Mouse (Mus musculus) forebrain, embryonic 13.5 days (tissue): ENCODE results near the gene 1700010B08Rik. TPM values are rescaled to one million over a fixed set of nuclear protein-coding genes. Genes with fewer than 3 reads are reported as not detected.
A peak's percentile ranks its signal among the peaks of the same experiment; 100 is the strongest.

Experiments used
- ATAC-seq: fragments of 200-750 bp; cut with Nextera tagmentation; 2 replicates; pipeline ENCODE4 v1.8.0; 2017
- H3K27ac ChIP-seq: fragments of 300-500 bp; sonication (generic); 2 replicates; pipeline ENCODE4 v1.5.1; 2015; ENCODE audit warnings: inconsistent platforms, mild to moderate bottlenecking, moderate library complexity
- H3K27me3 ChIP-seq: fragments of 300-500 bp; sonication (generic); 2 replicates; pipeline ENCODE4 v1.6.1; 2015; ENCODE audit warnings: mild to moderate bottlenecking, inconsistent platforms
- H3K36me3 ChIP-seq: fragments of 300-500 bp; sonication (generic); 2 replicates; pipeline ENCODE4 v1.6.1; 2015; ENCODE audit warnings: mild to moderate bottlenecking, inconsistent platforms; ENCODE audit not compliant: poor library complexity, severe bottlenecking
- H3K4me1 ChIP-seq: fragments of 300-500 bp; sonication (generic); 2 replicates; pipeline ENCODE4 v1.6.1; 2015; ENCODE audit warnings: inconsistent platforms
- H3K4me2 ChIP-seq: fragments of 300-500 bp; sonication (generic); 2 replicates; pipeline ENCODE4 v1.6.1; 2015; ENCODE audit warnings: inconsistent platforms, mild to moderate bottlenecking, moderate library complexity
- H3K4me3 ChIP-seq: fragments of 300-500 bp; sonication (generic); 2 replicates; pipeline ENCODE4 v1.5.1; 2015; ENCODE audit warnings: mild to moderate bottlenecking, inconsistent platforms
- H3K9ac ChIP-seq: fragments of 300-500 bp; sonication (generic); 2 replicates; pipeline ENCODE4 v1.6.1; 2015; ENCODE audit warnings: mild to moderate bottlenecking, inconsistent platforms
- H3K9me3 ChIP-seq: fragments of 300-500 bp; sonication (generic); replicated peaks from 2 replicates; pipeline ENCODE4 v1.6.1; 2016; ENCODE audit warnings: inconsistent platforms
- WGBS: fragments of 180-500 bp; shearing (Covaris S2); methylation state at CpG from one replicate; pipeline ENCODE4 v1.1.7; 2015; 5-methylcytosine and 5-hydroxymethylcytosine counted together
- polyA plus RNA-seq: library from polyadenylated mRNA; unstranded; fragments of >200 nt; fragmentation: Nextera tagmentation; extraction: Ambion mirVana; gene quantifications from 2 replicates; pipeline ENCODE4 v1.2.1, GENCODE M21; 2015

Gene 1700010B08Rik
- polyA plus RNA-seq, 1 experiment from 2014 or later, result not detected

DNA sequence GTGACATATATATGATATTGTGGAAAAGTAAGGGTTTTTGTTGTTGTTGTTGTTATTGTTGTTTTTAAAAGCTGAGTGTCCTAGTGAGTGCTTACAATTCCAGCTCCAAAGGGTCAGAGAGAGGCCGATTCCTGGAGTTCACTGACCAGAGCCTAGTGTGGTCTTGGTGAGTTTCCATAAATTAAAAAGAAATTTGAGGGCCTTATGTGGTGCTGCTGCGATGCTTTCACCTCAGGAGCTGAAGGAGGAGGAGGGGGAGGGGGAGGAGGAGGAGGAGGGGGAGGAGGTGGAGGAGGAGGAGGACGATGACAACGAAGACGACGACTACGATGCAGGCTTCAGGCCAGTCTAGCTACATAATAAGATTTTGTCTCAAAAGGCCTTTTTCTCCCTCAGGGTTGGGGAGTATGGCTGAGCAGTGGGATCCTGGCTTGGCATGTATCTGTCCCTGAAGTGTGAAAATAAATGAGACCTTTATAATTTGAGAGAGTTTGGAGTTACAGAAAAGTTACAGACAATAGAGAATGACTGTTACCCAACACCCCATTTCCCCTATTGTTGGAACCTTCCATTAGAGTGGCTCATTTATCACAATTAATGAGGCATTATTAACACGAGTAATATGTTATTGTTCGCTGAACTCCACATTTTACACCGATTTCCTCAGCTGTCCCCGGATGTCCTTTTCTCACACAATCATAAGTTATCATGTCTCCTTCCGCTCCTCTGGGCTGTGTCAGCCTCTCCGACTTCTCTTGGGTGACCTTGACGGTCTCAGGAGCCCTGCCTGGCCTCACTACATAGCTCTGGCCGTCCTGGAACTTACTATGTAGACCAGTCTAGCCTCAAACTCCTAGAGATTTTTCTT is 6.0 kb downstream of the 1700010B08Rik start:
- no peaks in the 10 kb centered on the region for H3K27me3 ChIP-seq
- WGBS, result 58% methylated on average over 15 of the region's 15 CpGs
- no peak for ATAC-seq

DNA sequence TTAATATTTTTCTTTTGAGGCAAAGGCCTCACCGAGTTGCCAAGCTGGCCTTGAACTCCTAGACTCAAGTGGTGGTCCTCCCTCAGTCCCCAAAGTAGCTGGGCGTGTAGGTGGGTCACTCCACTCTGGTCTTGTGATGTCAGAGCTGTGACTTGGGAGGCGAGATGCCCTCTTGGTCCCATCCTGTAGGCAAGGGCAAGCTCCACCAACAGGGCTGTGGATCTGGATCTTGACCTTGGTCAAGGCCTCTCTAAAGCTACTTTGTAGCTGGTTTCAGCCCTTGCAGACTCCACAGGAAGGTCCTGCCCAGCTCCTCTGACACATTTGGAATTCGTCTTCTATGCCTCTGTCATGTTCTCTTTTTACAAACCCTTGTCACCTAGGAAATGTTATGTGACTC is 6.6 kb downstream of the 1700010B08Rik start:
- Histone ChIP-seq H3K27me3 (no peaks in the 10 kb centered on the region), H3K9me3 (no peaks in the 10 kb centered on the region), H3K36me3 (no peaks in the 10 kb centered on the region), H3K9ac (no peak overlapping the region), H3K27ac (no peak overlapping the region), H3K4me2 (no peak overlapping the region), H3K4me3 (no peak overlapping the region), H3K4me1 (peaks cover 16% of the 10 kb centered on the region)
- ATAC-seq, result no peak
- 91% methylated on average over 4 of the region's 4 CpGs for WGBS

More for the DNA sequence above, 6.0 kb downstream of the 1700010B08Rik start:
- H3K27ac ChIP-seq, result no peak overlapping the region
- no peak overlapping the region for H3K9ac ChIP-seq
- no peak overlapping the region for H3K4me3 ChIP-seq
- H3K4me2 ChIP-seq, result no peak overlapping the region
- no peaks in the 10 kb centered on the region for H3K36me3 ChIP-seq
- peaks cover 10% of the 10 kb centered on the region; the same call in 1 of the 2 replicates for H3K4me1 ChIP-seq
- no peaks in the 10 kb centered on the region for H3K9me3 ChIP-seq

DNA sequence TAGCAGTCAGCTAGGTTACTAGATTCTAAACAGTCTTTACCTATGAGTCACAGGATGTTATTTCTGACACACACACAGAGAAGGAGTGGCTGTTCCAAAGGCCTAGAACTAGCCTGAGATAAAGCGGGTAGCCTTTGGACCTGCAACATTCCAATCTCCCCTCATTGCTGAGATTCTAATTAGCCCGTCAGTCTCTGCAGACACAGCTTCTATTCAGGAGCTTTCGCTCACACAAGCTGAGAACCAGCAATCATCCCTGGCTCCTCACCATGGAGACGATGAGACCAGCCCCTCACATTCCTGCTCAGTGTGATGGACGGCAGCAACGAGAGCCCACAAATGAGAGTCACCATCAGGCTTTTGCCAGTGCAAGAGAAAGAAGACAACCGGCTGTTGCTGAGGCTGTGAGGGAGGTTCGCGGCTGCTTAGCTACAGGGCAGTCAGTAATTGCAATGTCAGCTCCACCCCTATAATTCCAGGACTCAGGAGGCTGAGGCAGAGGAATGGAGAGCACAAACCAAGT is 11.3 kb downstream of the 1700010B08Rik start:
- H3K9ac ChIP-seq, result peak overlapping the region; percentile 9; the same call in 1 of the 2 replicates
- H3K36me3 ChIP-seq, result no peaks in the 10 kb centered on the region
- peak; percentile 88 for ATAC-seq
- no peaks in the 10 kb centered on the region for H3K9me3 ChIP-seq
- H3K27ac ChIP-seq, result peak overlapping the region; percentile 22
- WGBS, result under 1% methylated on average over 9 of the region's 9 CpGs
- peak overlapping the region; percentile 6; the same call in 1 of the 2 replicates for H3K4me2 ChIP-seq
- no peaks in the 10 kb centered on the region for H3K27me3 ChIP-seq
- peaks cover 19% of the 10 kb centered on the region for H3K4me1 ChIP-seq
- no peak overlapping the region for H3K4me3 ChIP-seq

DNA sequence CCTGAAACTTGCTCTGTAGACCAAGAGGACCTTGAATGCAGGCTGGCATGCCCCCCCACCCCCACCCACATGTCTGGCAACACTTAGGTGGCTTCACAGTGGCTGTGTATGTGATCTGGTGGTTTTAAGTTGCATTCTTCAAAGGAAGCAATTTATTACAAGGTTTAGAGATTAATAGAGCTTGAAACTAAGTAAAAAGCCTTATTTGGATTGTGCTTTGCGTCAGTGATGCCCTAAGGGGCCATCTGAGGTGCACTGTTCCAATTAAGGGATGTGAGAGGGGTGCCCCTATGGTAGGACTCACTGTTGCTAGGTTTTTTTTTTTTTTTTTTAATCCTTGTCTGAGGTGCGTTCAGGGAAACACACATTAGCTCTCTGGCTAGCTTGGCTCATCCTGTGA is 15.2 kb downstream of the 1700010B08Rik start:
- peaks cover 7% of the 10 kb centered on the region; the same call in 1 of the 2 replicates for H3K36me3 ChIP-seq
- ATAC-seq, result no peak
- no peak overlapping the region for H3K27ac ChIP-seq
- no peak overlapping the region for H3K9ac ChIP-seq
- H3K4me3 ChIP-seq, result no peak overlapping the region
- H3K9me3 ChIP-seq, result no peaks in the 10 kb centered on the region
- H3K4me1 ChIP-seq, result peaks cover 33% of the 10 kb centered on the region
- H3K27me3 ChIP-seq, result no peaks in the 10 kb centered on the region
- 58% methylated on average over 2 of the region's 2 CpGs for WGBS
- H3K4me2 ChIP-seq, result no peak overlapping the region

DNA sequence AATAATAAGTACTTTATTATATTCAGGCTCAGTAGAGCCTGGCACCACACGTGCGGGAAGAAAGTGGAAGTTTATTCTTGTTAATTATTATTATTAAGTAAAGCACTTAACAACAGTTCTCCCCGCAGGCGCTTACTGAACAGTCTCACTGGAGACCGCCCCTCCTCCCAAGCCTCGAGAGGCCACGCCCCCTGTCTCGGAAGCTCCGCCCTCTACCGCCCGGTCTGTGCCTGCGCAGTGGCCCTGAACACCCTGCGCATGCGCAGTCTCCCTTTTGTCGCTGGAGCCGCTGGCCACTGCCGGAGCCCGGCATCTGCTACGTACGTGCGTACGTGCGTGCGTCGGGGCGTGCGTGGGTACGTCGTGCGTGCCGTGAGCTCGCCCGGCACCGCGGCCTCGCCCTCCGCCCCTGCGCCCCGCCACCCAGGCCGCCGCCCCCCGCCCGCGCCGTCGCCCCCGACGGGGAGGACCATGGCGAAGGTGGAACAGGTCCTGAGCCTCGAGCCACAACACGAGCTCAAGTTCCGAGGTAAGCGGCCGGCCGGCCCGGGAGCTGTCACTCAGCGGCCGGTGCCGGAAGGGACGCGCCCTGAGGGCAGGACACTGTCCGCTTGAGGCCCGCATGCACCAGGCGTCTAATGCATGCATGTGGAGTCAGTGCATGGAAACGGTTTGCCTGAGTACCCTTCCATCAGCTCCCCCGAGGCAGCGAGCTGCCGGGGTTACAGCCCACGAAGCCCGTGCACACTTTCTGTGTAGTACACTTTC is 18.2 kb downstream of the 1700010B08Rik start, which contains the start of gene Vapb:
TSS of gene Vapb (plus strand) at position 290 of the 768 bp plus-strand sequence.
- Histone ChIP-seq H3K4me1 (peaks cover 19% of the 10 kb centered on the region), H3K27ac (peak within 1 kb of the TSS; percentile 69), H3K27me3 (no peaks in the 10 kb centered on the region), H3K9ac (peak within 1 kb of the TSS; percentile 89), H3K9me3 (no peaks in the 10 kb centered on the region), H3K4me2 (peak within 1 kb of the TSS; percentile 79), H3K36me3 (peaks cover 7% of the 10 kb centered on the region; the same call in 1 of the 2 replicates), H3K4me3 (peak within 1 kb of the TSS; percentile 88)
- ATAC-seq, result peak; percentile 98
- WGBS, result under 1% methylated on average over 57 of the region's 70 CpGs

DNA sequence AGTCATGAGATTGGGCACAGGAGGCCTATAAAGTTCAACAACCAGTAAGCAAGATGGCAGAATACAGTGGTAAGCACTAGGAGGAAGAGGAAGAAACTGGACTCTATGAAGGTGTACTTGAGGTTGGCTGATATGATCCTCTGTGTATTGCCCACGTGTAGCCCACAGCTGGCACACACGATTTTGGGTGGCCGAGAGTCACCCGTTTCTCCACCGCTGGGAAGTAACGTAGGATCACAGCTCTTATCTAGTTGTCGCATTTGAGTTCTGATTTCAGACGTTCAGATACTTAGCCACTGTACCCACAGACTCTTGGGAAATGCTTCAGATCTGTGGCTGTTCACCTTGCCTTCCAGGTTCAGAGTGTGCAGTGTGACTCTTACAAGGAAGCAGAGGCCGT is 19.0 kb downstream of the 1700010B08Rik start:
- Histone ChIP-seq H3K36me3 (peaks cover 7% of the 10 kb centered on the region; the same call in 1 of the 2 replicates), H3K9ac (peak overlapping the region; percentile 89), H3K4me1 (peaks cover 19% of the 10 kb centered on the region), H3K4me3 (peak overlapping the region; percentile 88), H3K4me2 (peak overlapping the region; percentile 79), H3K27ac (no peak overlapping the region), H3K27me3 (no peaks in the 10 kb centered on the region), H3K9me3 (no peaks in the 10 kb centered on the region)
- no peak for ATAC-seq
- 89% methylated on average over 9 of the region's 9 CpGs for WGBS

DNA sequence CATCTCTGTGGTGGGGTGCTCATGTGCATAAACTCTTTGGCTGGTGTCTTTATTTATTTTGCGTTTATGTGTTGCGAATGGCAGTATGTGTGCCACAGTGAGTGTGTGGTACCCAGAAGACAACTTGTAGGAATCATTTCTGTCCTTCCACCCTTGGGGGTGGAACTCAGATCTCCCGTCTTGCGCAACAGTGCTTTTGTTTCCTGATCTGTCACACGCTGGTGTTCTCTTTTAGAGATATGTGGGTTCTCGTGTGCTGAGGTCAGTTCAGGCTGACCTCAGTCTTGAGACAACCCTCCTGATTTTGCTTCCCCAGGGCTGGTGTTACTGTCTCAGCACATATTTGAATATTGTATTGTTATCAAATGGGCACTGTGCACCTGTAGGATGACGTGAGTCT is 19.9 kb downstream of the 1700010B08Rik start:
- Histone ChIP-seq H3K36me3 (peaks cover 7% of the 10 kb centered on the region; the same call in 1 of the 2 replicates), H3K9me3 (no peaks in the 10 kb centered on the region), H3K27me3 (no peaks in the 10 kb centered on the region), H3K27ac (no peak overlapping the region), H3K4me3 (no peak overlapping the region), H3K4me2 (0 out of 2 replicates have a peak overlapping the region, but pooled peaks have one; percentile 1), H3K9ac (no peak overlapping the region), H3K4me1 (peaks cover 19% of the 10 kb centered on the region)
- ATAC-seq, result no peak
- 91% methylated on average over 7 of the region's 7 CpGs for WGBS

DNA sequence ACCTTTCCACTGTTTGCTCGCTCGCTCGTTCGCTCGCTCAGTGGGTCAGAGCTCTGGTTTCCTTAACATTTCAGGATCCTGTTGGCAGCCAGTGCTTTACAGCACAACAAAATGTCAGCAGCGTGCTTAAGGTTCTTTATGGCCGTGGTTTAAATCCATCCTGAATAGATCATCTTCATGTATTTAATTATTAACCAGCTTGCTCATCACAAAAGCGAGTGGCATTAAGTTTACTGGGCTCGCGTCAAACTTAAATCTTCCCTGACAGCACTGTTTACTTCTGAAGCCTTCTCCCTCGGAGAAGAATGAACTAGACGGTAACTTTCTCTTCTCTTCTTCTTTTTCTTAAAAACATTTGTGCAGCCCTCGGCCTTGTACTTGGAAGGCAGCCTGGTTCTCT is 22.9 kb downstream of the 1700010B08Rik start:
- Histone ChIP-seq H3K4me3 (no peak overlapping the region), H3K36me3 (peaks cover 18% of the 10 kb centered on the region), H3K4me2 (no peak overlapping the region), H3K27ac (no peak overlapping the region), H3K4me1 (peaks cover 19% of the 10 kb centered on the region), H3K27me3 (no peaks in the 10 kb centered on the region), H3K9me3 (0 out of 2 replicates have a peak, but pooled peaks cover 4% of the 10 kb centered on the region), H3K9ac (no peak overlapping the region)
- 87% methylated on average over 13 of the region's 13 CpGs for WGBS
- ATAC-seq, result no peak

DNA sequence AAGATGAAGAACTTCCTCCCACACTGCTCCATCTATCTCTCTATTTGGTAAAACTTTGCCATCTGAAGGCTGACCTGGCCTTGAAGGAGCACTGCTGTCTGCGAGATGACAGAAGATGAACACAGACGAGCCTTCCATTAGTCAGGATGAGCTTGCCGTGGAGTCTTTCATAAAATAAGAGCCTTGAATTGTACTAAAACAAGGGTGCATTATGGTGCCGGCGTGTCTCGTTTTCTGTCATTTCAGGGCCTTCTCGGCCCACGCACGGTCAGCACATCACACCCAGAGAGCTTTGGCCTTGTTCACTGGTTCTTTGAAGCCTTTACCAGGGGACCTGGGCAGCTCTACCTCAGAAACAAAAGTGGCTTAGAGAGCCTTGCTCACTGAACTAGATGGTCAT is 23.5 kb downstream of the 1700010B08Rik start:
- Histone ChIP-seq H3K4me2 (no peak overlapping the region), H3K36me3 (peaks cover 20% of the 10 kb centered on the region), H3K9me3 (0 out of 2 replicates have a peak, but pooled peaks cover 6% of the 10 kb centered on the region), H3K4me3 (no peak overlapping the region), H3K27me3 (no peaks in the 10 kb centered on the region), H3K4me1 (peaks cover 19% of the 10 kb centered on the region), H3K9ac (no peak overlapping the region), H3K27ac (no peak overlapping the region)
- WGBS, result 91% methylated on average over 9 of the region's 9 CpGs
- ATAC-seq, result no peak

DNA sequence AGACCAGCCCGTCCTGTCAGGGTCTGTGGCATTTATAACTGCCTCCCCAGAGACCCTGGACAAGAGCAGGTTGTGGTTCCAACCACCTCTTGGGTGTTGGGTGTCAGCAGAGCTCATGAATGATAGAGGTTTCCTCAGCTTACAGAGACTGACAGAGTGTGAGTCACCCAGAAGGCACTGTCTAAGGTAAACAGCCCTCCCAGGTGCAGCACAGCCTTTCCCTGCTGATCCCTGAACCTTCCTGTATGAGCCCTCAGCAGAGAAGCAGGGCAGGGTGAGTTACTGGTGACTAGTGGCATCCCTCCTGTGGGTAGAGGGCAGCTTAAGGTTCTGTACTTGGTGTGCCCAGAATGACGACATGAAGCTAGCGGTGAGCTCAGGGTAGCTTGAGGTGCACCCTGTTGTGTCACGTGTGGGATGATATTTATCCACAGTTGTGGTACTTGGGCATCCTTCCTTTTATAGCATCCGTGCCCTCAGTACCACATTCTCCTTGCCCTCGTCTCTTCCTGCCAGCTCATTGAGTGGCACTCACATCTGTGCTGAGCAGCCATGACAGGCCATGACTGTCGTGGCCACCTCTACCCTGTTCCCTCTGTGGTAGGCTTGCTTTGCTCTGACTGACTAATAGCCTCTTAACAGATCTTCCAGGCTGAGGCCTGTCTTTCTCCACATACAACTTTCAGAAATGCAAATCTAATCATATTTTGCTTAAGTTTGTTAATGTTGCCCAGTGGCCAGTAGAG is 25.0 kb downstream of the 1700010B08Rik start:
- H3K9me3 ChIP-seq, result 0 out of 2 replicates have a peak, but pooled peaks cover 6% of the 10 kb centered on the region
- H3K4me2 ChIP-seq, result no peak overlapping the region
- H3K9ac ChIP-seq, result no peak overlapping the region
- no peak overlapping the region for H3K27ac ChIP-seq
- 85% methylated on average over 7 of the region's 7 CpGs for WGBS
- 0 out of 2 replicates have a peak, but pooled peaks cover 5% of the 10 kb centered on the region for H3K4me1 ChIP-seq
- ATAC-seq, result no peak
- H3K27me3 ChIP-seq, result no peaks in the 10 kb centered on the region
- peaks cover 13% of the 10 kb centered on the region; the same call in 1 of the 2 replicates for H3K36me3 ChIP-seq
- H3K4me3 ChIP-seq, result no peak overlapping the region

DNA sequence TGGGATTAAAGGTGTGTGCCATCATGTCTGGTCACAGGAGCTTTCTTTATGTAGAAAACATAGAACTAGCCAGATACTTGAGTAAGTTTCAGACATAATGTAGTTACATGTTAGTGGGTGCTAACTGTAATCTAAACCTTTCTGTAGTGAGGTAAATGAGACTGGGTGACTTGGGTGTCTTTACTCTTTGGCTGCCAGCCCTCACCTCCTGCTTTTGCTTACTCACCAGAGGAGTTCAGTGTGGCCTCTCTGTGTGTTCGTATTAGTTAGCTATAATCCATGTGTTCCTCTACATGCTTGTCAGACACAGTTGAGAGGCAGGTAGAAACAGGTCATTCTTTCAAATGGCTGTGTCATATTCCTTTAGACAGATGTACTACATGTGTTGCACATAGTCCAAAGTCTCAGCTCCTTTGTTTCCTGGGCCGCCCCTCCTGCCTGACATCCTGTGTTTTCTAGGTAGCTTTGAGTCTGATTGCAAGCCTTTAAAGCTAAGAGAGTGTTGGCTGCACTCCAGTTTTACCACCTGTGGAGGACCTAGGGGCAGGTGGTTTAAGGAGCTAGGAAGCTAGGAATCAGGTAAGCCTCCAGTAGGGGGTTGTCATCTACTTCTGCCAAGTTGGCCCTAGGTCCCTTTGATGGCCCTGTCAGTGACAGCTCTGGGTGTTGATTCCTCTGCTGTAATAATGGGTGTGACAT is 29.9 kb downstream of the 1700010B08Rik start:
- Histone ChIP-seq H3K9ac (no peak overlapping the region), H3K9me3 (0 out of 2 replicates have a peak, but pooled peaks cover 6% of the 10 kb centered on the region), H3K4me1 (no peaks in the 10 kb centered on the region), H3K4me3 (no peak overlapping the region), H3K27me3 (no peaks in the 10 kb centered on the region), H3K4me2 (no peak overlapping the region), H3K36me3 (peaks cover 13% of the 10 kb centered on the region; the same call in 1 of the 2 replicates), H3K27ac (no peak overlapping the region)
- WGBS, result 89% methylated on average over 2 of the region's 2 CpGs
- no peak for ATAC-seq
